Mouse (Mus musculus) embryonic facial prominence, embryonic 10.5 days (tissue): ENCODE data around the gene Acvr1. TPM values are rescaled to one million over a fixed set of nuclear protein-coding genes. Genes with fewer than 3 reads are reported as not detected.

Experiments used
- DNase-seq: peaks from one replicate; pipeline ENCODE4 v3.0.0-alpha.2; 2017; ENCODE audit warnings: low spot score
- H3K27ac ChIP-seq: fragments of 300-500 bp; sonication (generic); replicated peaks from 2 replicates; pipeline ENCODE4 v1.5.1; 2016; ENCODE audit warnings: mild to moderate bottlenecking
- H3K27me3 ChIP-seq: fragments of 300-500 bp; sonication (generic); replicated peaks from 2 replicates; pipeline ENCODE4 v1.6.1; 2016; ENCODE audit warnings: low read depth, mild to moderate bottlenecking; ENCODE audit not compliant: poor library complexity, severe bottlenecking
- H3K36me3 ChIP-seq: fragments of 300-500 bp; sonication (generic); replicated peaks from 2 replicates; pipeline ENCODE4 v1.6.1; 2016; ENCODE audit warnings: mild to moderate bottlenecking, moderate library complexity
- H3K4me1 ChIP-seq: fragments of 300-500 bp; sonication (generic); 2 replicates; pipeline ENCODE4 v1.6.1; 2016
- H3K4me3 ChIP-seq: fragments of 300-500 bp; sonication (generic); 2 replicates; pipeline ENCODE4 v1.5.1; 2016; ENCODE audit warnings: mild to moderate bottlenecking, moderate library complexity
- H3K9me3 ChIP-seq: fragments of 300-500 bp; sonication (generic); 2 replicates; pipeline ENCODE4 v1.6.1; 2016; ENCODE audit warnings: mild to moderate bottlenecking
- whole genome bisulfite sequencing: fragments of 180-500 bp; shearing (Covaris S2); methylation state at CpG from one replicate; pipeline ENCODE4 v1.1.7; 2016; 5-methylcytosine and 5-hydroxymethylcytosine counted together
- polyA plus RNA-seq: library from polyadenylated mRNA; unstranded; fragments of >200 nt; fragmentation: Nextera tagmentation; extraction: Ambion mirVana; gene quantifications from 2 replicates; pipeline ENCODE4 v1.2.1, GENCODE M21; 2016

The Acvr1 gene
- polyA plus RNA-seq, 1 experiment from 2014 or later = 4.3 TPM

DNA sequence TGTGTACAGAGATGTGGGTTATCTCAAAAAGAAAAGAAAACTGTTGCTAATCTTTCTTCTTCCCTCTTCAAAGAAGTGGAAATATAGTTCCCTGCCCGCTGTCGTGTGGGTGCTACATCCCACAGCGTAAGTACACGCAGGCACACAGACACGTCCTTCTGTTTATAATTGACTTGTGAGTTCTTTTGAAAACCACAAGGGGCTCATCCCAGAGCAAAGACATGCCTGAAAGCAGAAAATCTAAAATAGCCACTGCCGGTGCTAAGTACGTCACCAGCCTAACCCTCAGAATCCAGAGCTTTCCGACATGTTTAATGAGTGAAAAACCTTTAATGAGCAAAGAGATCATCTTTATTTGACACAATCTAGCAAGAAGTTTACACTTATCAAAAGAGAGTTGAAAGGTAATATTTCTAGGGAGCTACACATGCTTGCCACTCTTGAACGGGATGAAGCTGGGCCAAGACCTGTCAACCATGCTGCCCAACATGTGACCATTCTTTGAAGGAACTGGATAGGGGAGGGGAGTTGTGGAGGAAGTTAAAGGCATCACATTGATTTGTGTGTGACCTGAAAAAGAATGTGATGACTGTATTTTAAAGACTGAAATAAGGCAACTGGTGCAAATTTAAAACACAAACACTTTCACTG, 85.4 kb downstream of the Acvr1 start:
- Histone ChIP-seq H3K27ac (no peak overlapping the region), H3K27me3 (no peaks in the 10 kb centered on the region), H3K4me3 (no peak overlapping the region), H3K36me3 (peaks cover 19% of the 10 kb centered on the region), H3K9me3 (no peaks in the 10 kb centered on the region), H3K4me1 (peaks cover 8% of the 10 kb centered on the region; the same call in 1 of the 2 replicates)
- no peak for DNase-seq
- WGBS = 90% methylated on average over 9 of the region's 9 CpGs

DNA sequence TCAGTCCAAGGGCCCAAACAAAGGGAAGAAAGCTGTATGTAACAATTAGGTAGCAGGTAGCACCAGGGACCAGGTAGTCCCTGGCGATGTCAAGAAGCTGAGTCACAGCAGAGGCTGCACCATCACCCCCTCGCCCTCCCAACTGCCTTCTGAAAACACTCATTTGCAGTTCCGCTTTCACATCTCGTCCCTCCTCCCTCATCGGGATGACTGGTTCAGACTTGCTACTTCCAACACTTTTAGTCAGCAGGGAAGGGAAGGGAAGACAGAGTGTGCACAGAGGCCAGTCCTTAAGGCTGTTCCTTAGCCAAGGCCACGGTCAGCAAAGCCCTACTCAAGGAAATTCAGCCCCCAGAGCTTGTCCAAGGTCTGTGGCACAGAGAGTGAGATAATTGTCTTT, 86.2 kb downstream of the Acvr1 start:
- Histone ChIP-seq H3K36me3 (peaks cover 25% of the 10 kb centered on the region), H3K4me1 (peaks cover 6% of the 10 kb centered on the region; the same call in 1 of the 2 replicates), H3K9me3 (no peaks in the 10 kb centered on the region), H3K27me3 (no peaks in the 10 kb centered on the region), H3K27ac (no peak overlapping the region), H3K4me3 (no peak overlapping the region)
- 77% methylated on average over 6 of the region's 6 CpGs for WGBS
- no peak for DNase-seq

DNA sequence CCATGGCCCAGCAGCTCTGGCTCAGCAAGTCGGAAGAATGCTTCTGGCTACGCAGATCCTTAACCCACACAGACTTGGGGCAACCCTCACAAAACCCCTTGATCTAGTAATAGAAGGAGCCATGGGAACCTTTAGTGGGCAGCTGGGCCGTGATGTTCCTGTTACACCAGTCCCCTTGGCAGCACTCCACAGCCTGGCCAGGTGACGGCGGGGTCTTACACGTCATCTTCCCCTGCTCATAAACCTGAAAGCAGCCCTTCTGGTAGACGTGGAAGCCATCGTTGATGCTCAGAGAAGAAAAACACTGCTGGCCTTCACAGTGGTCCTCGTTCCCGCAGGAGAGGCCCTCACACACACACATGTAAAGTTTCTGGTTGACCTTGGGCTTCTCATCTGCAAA, 87.4 kb downstream of the Acvr1 start:
- no peak overlapping the region for H3K4me3 ChIP-seq
- 0 out of 2 replicates have a peak, but pooled peaks cover 3% of the 10 kb centered on the region for H3K4me1 ChIP-seq
- DNase-seq = no peak
- H3K9me3 ChIP-seq = no peaks in the 10 kb centered on the region
- no peak overlapping the region for H3K27ac ChIP-seq
- peaks cover 22% of the 10 kb centered on the region for H3K36me3 ChIP-seq
- WGBS = 91% methylated on average over 10 of the region's 10 CpGs
- no peaks in the 10 kb centered on the region for H3K27me3 ChIP-seq

DNA sequence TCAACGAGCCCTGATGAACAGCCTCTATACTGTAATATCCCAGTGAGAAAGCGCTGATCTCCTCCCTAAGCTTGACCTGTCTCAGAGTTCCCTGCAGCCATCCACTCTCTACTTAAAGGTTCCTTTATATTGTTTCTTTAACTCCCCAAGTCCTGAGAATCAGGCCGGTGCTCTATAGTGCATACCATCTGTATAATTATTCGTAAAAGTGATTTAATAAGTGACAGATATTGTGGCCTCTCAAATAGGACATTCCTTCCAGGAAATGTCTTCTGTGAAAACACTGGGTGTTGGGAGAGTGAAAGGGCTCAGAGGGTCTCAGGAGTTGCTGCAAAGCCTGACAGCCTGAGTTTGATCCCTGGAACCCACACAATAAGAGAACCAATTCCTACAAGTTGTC, 88.8 kb downstream of the Acvr1 start:
- no peak for DNase-seq
- peaks cover 30% of the 10 kb centered on the region for H3K36me3 ChIP-seq
- no peak overlapping the region for H3K4me3 ChIP-seq
- H3K27me3 ChIP-seq = no peaks in the 10 kb centered on the region
- no peaks in the 10 kb centered on the region for H3K9me3 ChIP-seq
- 92% methylated on average over 4 of the region's 4 CpGs for WGBS
- no peaks in the 10 kb centered on the region for H3K4me1 ChIP-seq
- H3K27ac ChIP-seq = no peak overlapping the region

DNA sequence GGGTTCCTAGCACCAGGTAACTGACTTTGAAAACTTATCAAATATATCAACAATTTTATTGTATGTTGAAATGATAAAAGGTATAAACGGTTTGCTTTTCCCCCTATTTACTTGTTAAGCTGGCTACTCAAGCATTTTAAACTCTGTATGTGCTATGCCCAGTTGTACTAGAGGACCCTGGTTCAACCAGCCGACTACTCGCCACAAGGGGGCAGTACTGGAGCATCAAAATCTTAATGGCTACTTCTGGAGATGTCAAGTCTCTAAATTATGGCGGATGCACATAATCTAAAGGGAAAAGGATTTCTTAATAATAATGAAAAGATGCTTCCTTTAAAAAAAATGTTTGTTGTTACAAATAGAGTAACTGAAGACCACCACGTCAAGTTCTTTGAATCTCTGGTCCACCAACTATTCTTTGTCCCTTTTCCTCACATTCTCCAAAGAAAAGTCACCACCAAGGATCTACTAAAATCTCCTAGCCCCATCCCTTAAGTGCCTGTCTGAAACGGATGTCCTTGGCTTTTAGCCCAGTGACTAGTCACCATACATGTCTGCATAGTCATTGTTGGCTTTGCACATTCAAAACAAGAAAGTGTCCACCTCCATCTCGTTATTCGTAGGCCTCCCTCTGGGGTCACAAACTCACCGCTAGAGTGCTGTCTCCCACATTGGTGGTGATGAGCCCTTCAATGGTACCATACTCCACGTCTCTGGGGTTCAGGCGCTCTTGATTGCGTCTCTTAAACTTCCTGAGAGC, 89.8 kb downstream of the Acvr1 start:
- 69% methylated on average over 12 of the region's 12 CpGs for WGBS
- Histone ChIP-seq H3K4me1 (no peaks in the 10 kb centered on the region), H3K4me3 (no peak overlapping the region), H3K27me3 (no peaks in the 10 kb centered on the region), H3K9me3 (no peaks in the 10 kb centered on the region), H3K27ac (no peak overlapping the region), H3K36me3 (peaks cover 33% of the 10 kb centered on the region)
- peak; percentile 80 for DNase-seq

DNA sequence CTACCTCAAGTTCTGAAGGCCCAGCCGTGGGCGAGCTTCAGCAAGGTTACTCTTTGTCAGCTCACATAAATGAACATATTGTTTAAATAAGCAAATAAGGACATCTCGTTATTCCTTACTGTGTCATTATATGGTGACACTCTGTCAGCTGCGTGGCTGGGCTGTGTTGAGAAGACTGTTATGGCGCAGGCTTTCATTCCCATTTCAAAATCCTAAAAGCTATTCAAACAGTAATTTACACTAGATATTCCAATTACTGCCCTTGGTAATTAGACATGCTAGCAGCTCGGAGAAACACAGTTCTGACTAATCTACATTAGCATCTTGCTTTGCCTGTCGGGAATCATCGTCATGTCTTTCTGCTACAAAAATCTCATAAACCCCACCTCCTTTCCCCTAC, 91.4 kb downstream of the Acvr1 start:
- WGBS = 92% methylated on average over 8 of the region's 8 CpGs
- Histone ChIP-seq H3K4me3 (no peak overlapping the region), H3K4me1 (no peaks in the 10 kb centered on the region), H3K27ac (no peak overlapping the region), H3K27me3 (no peaks in the 10 kb centered on the region), H3K36me3 (peaks cover 41% of the 10 kb centered on the region), H3K9me3 (no peaks in the 10 kb centered on the region)
- DNase-seq = no peak

DNA sequence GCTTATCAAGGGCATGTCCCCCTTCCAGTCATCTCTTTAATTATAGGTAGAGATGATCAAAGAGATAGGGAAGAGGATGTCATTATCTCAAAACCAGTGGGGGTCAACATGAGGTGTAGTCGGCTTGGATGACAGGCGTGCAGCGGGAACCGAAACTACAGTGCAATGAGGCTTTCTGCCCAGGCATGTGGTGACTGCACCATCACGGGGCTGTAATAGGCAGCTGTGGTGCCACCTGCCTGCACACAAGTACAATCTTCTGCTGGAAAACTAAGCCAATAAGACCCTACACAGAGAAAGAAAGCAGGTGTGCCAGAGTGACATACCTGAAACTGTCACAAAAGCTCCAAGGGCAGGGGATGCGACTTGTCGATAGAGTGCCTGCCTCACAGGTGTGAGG, 96.7 kb downstream of the Acvr1 start:
- H3K4me3 ChIP-seq = no peak overlapping the region
- no peak overlapping the region for H3K27ac ChIP-seq
- DNase-seq = no peak
- peaks cover 73% of the 10 kb centered on the region for H3K36me3 ChIP-seq
- no peaks in the 10 kb centered on the region for H3K4me1 ChIP-seq
- WGBS = 92% methylated on average over 7 of the region's 7 CpGs
- no peaks in the 10 kb centered on the region for H3K9me3 ChIP-seq
- H3K27me3 ChIP-seq = no peaks in the 10 kb centered on the region

DNA sequence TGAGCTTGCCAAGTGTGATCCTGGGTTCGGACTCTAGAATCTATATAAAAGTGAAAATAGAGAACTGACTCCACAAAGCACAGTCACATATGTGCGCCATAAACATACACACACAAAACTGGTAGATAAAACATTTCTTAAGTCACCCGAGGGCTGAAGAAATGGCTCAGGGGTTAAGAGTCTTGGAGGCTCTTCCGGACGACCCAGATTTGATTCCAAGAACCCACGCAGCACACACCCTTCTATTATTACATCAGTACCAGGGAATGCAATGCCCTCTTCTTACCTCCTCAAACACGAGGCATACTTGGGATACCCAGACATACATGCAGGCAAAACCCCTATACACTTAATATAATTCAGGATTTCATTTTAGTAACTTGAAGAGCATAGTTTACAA, 97.1 kb downstream of the Acvr1 start, which contains the start of gene Gm17409:
Gene Gm17409, plus strand, starts transcription at position 301 of the 400 bp plus-strand sequence.
- Histone ChIP-seq H3K4me3 (no peak within 1 kb of the TSS), H3K4me1 (no peaks in the 10 kb centered on the region), H3K36me3 (peaks cover 78% of the 10 kb centered on the region), H3K27ac (no peak within 1 kb of the TSS), H3K9me3 (no peaks in the 10 kb centered on the region), H3K27me3 (no peaks in the 10 kb centered on the region)
- DNase-seq = no peak
- 92% methylated on average over 7 of the region's 7 CpGs for WGBS

DNA sequence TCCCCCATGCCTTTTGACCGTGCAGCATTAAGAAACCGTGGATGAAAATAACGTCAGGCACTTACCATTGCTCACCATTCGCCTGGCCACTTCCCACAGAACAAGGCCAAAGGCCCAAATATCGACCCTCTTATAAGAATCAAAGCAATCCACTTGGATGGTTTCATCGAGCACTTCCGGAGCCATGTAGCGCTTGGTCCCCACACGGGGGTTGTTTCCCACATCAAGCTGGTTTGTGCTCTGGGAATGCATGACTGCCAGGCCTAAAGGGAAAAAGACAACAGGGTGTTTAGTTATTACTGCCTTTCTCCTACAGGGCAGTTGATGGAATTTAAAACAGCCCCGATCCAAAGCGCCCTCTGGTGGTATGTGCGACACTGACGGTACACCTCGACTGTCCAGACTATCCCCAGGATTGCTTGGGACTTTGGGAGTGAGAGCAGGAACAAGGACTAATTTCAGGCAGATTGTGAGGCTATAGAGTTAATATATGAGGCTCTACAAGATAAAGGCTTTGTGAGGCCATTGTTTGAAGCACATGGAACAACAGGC, 108.1 kb downstream of the Acvr1 start:
- peak; percentile 27 for DNase-seq
- H3K36me3 ChIP-seq = peaks cover 60% of the 10 kb centered on the region

DNA sequence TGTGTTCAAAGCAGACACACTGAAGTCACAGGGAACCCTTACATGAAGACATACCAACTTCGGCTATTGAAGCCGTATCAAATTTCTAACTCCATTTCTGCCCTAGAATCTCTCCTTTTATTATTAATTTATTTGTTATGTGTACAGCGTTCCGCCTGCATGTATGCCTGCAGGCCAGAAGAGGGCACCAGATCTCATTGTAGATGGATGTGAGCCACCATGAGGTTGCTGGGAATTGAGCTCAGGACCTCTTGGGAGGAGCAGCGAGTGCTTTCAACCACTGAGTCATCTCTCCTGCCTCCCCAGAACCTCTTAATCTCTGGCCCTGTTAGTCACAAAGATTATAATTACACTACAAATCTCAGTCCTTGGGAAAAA, 109.5 kb downstream of the Acvr1 start:
- Histone ChIP-seq H3K27ac (no peak overlapping the region), H3K9me3 (no peaks in the 10 kb centered on the region), H3K27me3 (no peaks in the 10 kb centered on the region), H3K36me3 (peaks cover 58% of the 10 kb centered on the region), H3K4me1 (no peaks in the 10 kb centered on the region), H3K4me3 (no peak overlapping the region)
- 92% methylated on average over 5 of the region's 5 CpGs for WGBS
- no peak for DNase-seq

More for the DNA sequence above, 108.1 kb downstream of the Acvr1 start:
- Histone ChIP-seq H3K4me3 (no peak overlapping the region), H3K27ac (no peak overlapping the region), H3K27me3 (no peaks in the 10 kb centered on the region), H3K4me1 (no peaks in the 10 kb centered on the region), H3K9me3 (no peaks in the 10 kb centered on the region)
- 85% methylated on average over 14 of the region's 14 CpGs for WGBS

DNA sequence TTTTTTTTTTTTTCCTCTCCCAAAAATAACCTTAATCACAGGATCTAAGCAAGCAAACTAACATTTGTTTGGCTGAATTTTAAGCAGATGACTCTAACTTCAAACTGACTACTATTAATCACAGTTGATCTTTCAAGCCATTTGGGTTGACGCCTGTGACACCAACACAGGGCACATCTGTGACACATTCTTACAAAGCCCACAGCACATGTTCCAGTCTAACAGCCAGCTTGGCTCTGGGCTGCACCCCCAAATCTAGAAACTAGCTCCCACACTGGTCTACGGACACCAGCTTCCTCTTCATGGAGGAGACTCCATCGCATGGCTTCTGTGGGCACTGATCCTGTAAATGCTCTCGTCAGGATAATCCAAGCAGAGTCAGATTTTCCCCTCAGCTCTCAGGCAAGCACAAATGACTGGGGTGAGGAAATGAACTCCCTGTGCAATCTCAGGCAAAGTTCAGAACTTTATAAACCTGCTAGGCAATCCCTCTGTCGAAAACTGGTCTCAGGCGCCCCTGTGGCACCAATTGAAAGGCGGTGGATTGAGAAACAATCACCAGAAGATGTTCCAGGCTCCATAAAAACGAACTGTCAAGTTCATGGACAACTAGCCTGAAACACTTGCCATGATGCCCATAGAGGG, 110.0 kb downstream of the Acvr1 start:
- peaks cover 53% of the 10 kb centered on the region for H3K36me3 ChIP-seq
- H3K4me3 ChIP-seq = no peak overlapping the region
- H3K27ac ChIP-seq = no peak overlapping the region
- H3K9me3 ChIP-seq = no peaks in the 10 kb centered on the region
- DNase-seq = no peak
- H3K27me3 ChIP-seq = no peaks in the 10 kb centered on the region
- no peaks in the 10 kb centered on the region for H3K4me1 ChIP-seq
- 94% methylated on average over 8 of the region's 8 CpGs for WGBS

DNA sequence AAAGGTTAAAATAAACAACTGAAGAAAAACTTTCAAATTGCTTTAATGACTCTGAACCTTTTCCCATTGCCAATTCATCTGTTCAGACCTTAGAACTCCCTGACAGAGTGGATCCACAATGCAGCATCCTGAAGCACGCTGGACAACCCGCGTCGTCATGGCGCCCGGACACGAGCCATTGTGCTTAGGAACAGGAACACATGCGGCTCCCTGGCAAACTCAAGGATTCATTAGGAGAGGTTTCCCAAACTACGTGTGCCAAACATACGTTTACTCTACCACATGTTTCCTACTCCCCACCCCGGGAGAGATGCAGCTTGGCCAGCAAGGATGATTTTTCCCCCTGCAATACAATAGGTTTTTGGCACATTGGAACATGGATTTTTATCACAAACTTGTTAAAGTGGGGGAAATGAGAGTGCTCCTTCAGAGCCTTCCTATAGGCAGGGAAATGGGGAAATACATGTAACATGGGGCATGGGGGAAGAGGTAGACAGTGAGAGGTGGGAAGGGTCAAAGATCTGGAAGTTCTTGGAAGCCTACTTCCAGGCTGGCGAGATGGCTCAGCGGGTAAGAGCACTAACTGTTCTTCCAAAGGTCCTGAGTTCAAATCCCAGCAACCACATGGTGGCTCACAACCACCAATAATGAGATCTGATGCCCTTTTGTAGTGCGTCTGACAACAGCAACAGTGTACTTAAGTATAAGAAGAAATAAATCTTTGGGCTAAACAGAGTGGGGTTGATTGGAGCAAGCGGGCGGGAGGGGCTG, 112.7 kb downstream of the Acvr1 start:
- Histone ChIP-seq H3K27me3 (no peaks in the 10 kb centered on the region), H3K36me3 (peaks cover 35% of the 10 kb centered on the region), H3K27ac (no peak overlapping the region), H3K4me1 (no peaks in the 10 kb centered on the region), H3K9me3 (no peaks in the 10 kb centered on the region), H3K4me3 (no peak overlapping the region)
- 90% methylated on average over 16 of the region's 16 CpGs for WGBS
- no peak for DNase-seq
